Mouse (Mus musculus) adrenal gland, adult (tissue): ENCODE results near the gene Vcp.

Source experiments
- DNase-seq, 2 experiments: peaks; one replicate each; pipeline ENCODE4 v3.0.0; 2022 to 2023; ENCODE audit warnings: low spot score in 1 of 2; ENCODE audit not compliant: inconsistent age in 2 of 2

The Vcp gene

GRCm38 (mm10) chr4:43000141-43000986 lies at the start of gene Vcp:
Gene Vcp, minus strand, starts transcription at chr4:43000507.
- DNase-seq, result peak; percentile 99

GRCm38 (mm10) chr4:43047231-43047630 lies 46.9 kb upstream of the Vcp start:
- DNase-seq, result peak; percentile 73 to 92

- peak in 1 of 2 experiments; percentile 60 for DNase-seq
Measured at GRCm38 (mm10) chr4:43046607-43047006, 46.3 kb upstream of the Vcp start.

GRCm38 (mm10) chr4:43045659-43046302 lies 45.5 kb upstream of the Vcp start, which contains the start of gene Fam214b:
Gene Fam214b, minus strand, starts transcription at chr4:43046220.
- DNase-seq, result peak; percentile 100

- DNase-seq, result no peak
Measured at GRCm38 (mm10) chr4:43045285-43045658, 45.0 kb upstream of the Vcp start.

- DNase-seq, result peak; percentile 61 to 81
Measured at GRCm38 (mm10) chr4:43044673-43045072, 44.4 kb upstream of the Vcp start.

GRCm38 (mm10) chr4:43043644-43044357 lies 43.5 kb upstream of the Vcp start:
- peak; percentile 79 to 87 for DNase-seq

GRCm38 (mm10) chr4:43040881-43041547 lies 40.7 kb upstream of the Vcp start:
- peak; percentile 75 to 81 for DNase-seq

GRCm38 (mm10) chr4:43040114-43040572 lies 39.8 kb upstream of the Vcp start:
- peak; percentile 98 for DNase-seq

- no peak for DNase-seq
Measured at GRCm38 (mm10) chr4:43039609-43040008, 39.3 kb upstream of the Vcp start.

- peak; percentile 88 to 94 for DNase-seq
Measured at GRCm38 (mm10) chr4:43038567-43039495, 38.5 kb upstream of the Vcp start.

GRCm38 (mm10) chr4:43037860-43038566 lies 37.7 kb upstream of the Vcp start:
- no peak for DNase-seq

GRCm38 (mm10) chr4:43036356-43036755 lies 36.0 kb upstream of the Vcp start:
- DNase-seq, result peak; percentile 29 to 39

GRCm38 (mm10) chr4:43035851-43036250 lies 35.5 kb upstream of the Vcp start:
- DNase-seq, result peak; percentile 26 to 36

- DNase-seq, result peak in 1 of 2 experiments; percentile 29
Measured at GRCm38 (mm10) chr4:43033481-43033880, 33.2 kb upstream of the Vcp start.

- DNase-seq, result peak in 1 of 2 experiments; percentile 29
Measured at GRCm38 (mm10) chr4:43032501-43032900, 32.2 kb upstream of the Vcp start.

- peak; percentile 94 to 97 for DNase-seq
Measured at GRCm38 (mm10) chr4:43031237-43031995, 31.1 kb upstream of the Vcp start, which contains the start of gene Stoml2. Gene Stoml2, minus strand, starts transcription at chr4:43031710.

GRCm38 (mm10) chr4:43030780-43031230 lies 30.5 kb upstream of the Vcp start:
- no peak for DNase-seq
